Mouse (Mus musculus) CH12.LX (cell line): ENCODE results near the gene Trpc4ap.

Experiments
- CHD1 ChIP-seq: IDR thresholded peaks from 2 replicates; pipeline ENCODE4 v1.6.1; 2012; ENCODE audit warnings: low read depth, low read length, improper control_type of control experiment, inconsistent platforms
- CTCF ChIP-seq, 2 experiments: IDR thresholded peaks in 1 of 2; conservative IDR thresholded peaks in 1 of 2; 2 replicates each; pipeline ENCODE4 v1.5.1; 2011 to 2012; ENCODE audit warnings: low read depth in 2 of 2, low read length in 2 of 2, improper control_type of control experiment in 1 of 2, inconsistent platforms in 1 of 2, mild to moderate bottlenecking in 1 of 2, moderate library complexity in 1 of 2
- ELF1 ChIP-seq: IDR thresholded peaks from 2 replicates; pipeline ENCODE4 v1.6.1; 2014; ENCODE audit warnings: low read depth, mild to moderate bottlenecking, inconsistent platforms, low read length, improper control_type of control experiment
- EP300 ChIP-seq: IDR thresholded peaks from 2 replicates; pipeline ENCODE4 v1.6.1; 2011; ENCODE audit warnings: low read length, improper control_type of control experiment
- GABPA ChIP-seq: IDR thresholded peaks from 2 replicates; pipeline ENCODE4 v1.6.1; 2012; ENCODE audit warnings: low read depth, low read length, improper control_type of control experiment, inconsistent platforms; ENCODE audit not compliant: insufficient replicate concordance
- POLR2A ChIP-seq: IDR thresholded peaks from 2 replicates; pipeline ENCODE4 v1.6.1; 2011; ENCODE audit warnings: low read depth, mild to moderate bottlenecking, improper control_type of control experiment, low read length
- POLR2AphosphoS2 ChIP-seq: IDR thresholded peaks from 2 replicates; pipeline ENCODE4 v1.6.1; 2011; ENCODE audit warnings: low read depth, low read length, improper control_type of control experiment
- RAD21 ChIP-seq: IDR thresholded peaks from 2 replicates; pipeline ENCODE4 v1.6.1; 2011; ENCODE audit warnings: low read depth, mild to moderate bottlenecking, low read length, improper control_type of control experiment, moderate library complexity
- SMC3 ChIP-seq: IDR thresholded peaks from 2 replicates; pipeline ENCODE4 v1.6.1; 2011; ENCODE audit warnings: low read depth, low read length, improper control_type of control experiment
- TBP ChIP-seq: conservative IDR thresholded peaks from 2 replicates; pipeline ENCODE4 v1.6.1; 2011; ENCODE audit warnings: low read depth, low read length, improper control_type of control experiment
- TCF12 ChIP-seq: IDR thresholded peaks from 2 replicates; pipeline ENCODE4 v1.6.1; 2014; ENCODE audit warnings: low read depth, mild to moderate bottlenecking, inconsistent platforms, low read length, improper control_type of control experiment
- USF2 ChIP-seq: conservative IDR thresholded peaks from 2 replicates; pipeline ENCODE4 v1.6.1; 2011; ENCODE audit warnings: low read depth, low read length, improper control_type of control experiment
- ZC3H11A ChIP-seq: IDR thresholded peaks from 2 replicates; pipeline ENCODE4 v1.6.1; 2012; ENCODE audit warnings: low read depth, mild to moderate bottlenecking, inconsistent platforms, low read length, improper control_type of control experiment

GRCm38 (mm10) chr2:155613953-155614352, 78.2 kb downstream of the Trpc4ap start:
- no peak for TF ChIP-seq ELF1
- TF ChIP-seq CTCF (conservative IDR thresholded peaks at IDR 0.05 in 1 of 2, IDR thresholded peaks at IDR 0.05 in 1 of 2; ENCODE audit: low read depth in 2 of 2, low read length in 2 of 2) = no peak
- TF ChIP-seq POLR2AphosphoS2 = no peak
- TF ChIP-seq GABPA = no peak
- TF ChIP-seq SMC3 = no peak
- no peak for TF ChIP-seq EP300
- no peak for TF ChIP-seq TCF12
- no peak for TF ChIP-seq USF2
- no peak for TF ChIP-seq CHD1
- no peak for TF ChIP-seq POLR2A
- no peak for TF ChIP-seq RAD21
- TF ChIP-seq TBP = no peak
- TF ChIP-seq ZC3H11A = no peak
